Mouse (Mus musculus): Measurements from ENCODE around the gene Kank3. TPM values are rescaled to one million over a fixed set of nuclear protein-coding genes. Genes with fewer than 3 reads are reported as not detected.
A peak's percentile ranks its signal among the peaks of the same experiment; 100 is the strongest.

Gene Kank3
- polyA plus RNA-seq, 1 experiment = 395 TPM

DNA sequence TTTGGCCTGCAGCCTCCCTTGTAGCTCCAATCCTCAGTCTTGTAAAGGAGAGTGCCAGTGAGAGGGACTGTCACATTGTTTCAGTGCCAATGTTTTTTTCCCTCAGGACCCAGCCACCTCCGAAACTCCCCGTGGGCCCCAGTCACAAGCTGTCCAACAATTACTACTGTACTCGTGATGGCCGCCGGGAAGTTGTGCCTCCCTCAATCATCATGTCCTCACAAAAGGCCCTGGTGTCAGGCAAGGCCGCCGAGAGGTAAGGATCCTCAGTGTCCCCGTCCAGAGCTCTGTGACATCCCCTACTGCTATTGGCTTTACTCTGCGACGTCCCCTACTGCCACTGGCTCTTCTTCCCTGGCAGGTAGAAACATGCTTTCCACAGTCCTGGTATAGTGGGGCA lies 19.2 kb downstream of the Kank3 start:
- no peak for DNase-seq
- H3K4me1 ChIP-seq (ENCODE audit: control insufficient read depth, insufficient read depth, low read length) = peaks cover 7% of the 10 kb centered on the region
- H3K4me3 ChIP-seq (replicated peaks; ENCODE audit: extremely low read depth, low read depth, low read length) = no peak overlapping the region
- TF ChIP-seq CTCF (IDR thresholded peaks at IDR 0.05; ENCODE audit: insufficient read depth, low read length) (no peak), POLR2A (IDR thresholded peaks at IDR 0.05; ENCODE audit: borderline replicate concordance, extremely low read depth, low read depth, low read length) (no peak)
- WGBS = 75% methylated on average over 10 of the region's 10 CpGs

DNA sequence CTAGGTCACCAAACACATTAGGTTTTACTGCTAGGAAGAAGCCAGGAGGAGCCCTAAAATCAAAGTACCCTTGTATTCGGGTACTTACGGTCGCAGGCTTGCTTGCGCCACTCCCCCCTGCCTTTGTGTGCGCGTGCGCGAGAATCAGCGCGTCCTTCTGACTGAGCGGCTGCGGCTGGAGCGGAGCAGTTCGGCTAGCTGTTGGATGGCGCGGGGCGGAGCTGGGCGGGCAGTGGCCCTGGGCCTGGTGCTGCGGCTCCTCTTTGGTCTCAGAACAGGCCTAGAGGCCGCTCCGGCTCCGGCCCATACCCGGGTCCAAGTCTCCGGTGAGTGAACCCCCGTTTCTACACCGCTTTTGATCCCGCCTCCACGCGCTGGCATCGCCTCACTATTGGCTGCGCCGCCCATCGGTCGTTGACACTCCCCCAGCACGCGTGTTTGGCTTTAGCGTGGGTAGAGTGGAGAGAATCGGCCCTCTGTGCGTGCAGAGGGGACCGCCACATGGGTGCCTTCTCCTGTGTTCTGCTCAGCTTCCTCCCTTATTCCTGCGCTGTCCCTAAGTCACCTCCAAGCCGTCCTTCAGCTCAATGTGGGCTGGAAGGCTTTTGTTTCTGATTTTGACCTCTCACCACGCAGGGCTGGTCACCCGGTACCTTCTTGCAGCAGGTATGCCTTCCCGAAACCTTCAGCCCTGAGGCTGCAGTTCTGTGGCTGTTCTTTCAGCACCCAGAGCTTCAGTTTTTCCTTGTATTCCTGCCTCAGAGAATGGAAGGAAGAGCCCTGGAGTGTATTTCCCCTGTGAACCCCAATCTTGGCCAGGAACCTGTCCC lies 32.9 kb downstream of the Kank3 start, which contains the start of gene Cd320:
Cd320 (plus strand) TSS at position 126 of the 830 bp plus-strand sequence.
- WGBS = under 1% methylated on average over 45 of the region's 45 CpGs
- no peaks in the 10 kb centered on the region for H3K4me1 ChIP-seq (ENCODE audit: control insufficient read depth, insufficient read depth, low read length)
- H3K4me3 ChIP-seq (replicated peaks; ENCODE audit: extremely low read depth, low read depth, low read length) = peak within 1 kb of the TSS; percentile 75
- TF ChIP-seq CTCF (IDR thresholded peaks at IDR 0.05; ENCODE audit: insufficient read depth, low read length) = no peak
- TF ChIP-seq POLR2A (IDR thresholded peaks at IDR 0.05; ENCODE audit: borderline replicate concordance, extremely low read depth, low read depth, low read length) = peak; percentile 31; the same call in 1 of the 2 replicates
- peak; percentile 94 for DNase-seq

DNA sequence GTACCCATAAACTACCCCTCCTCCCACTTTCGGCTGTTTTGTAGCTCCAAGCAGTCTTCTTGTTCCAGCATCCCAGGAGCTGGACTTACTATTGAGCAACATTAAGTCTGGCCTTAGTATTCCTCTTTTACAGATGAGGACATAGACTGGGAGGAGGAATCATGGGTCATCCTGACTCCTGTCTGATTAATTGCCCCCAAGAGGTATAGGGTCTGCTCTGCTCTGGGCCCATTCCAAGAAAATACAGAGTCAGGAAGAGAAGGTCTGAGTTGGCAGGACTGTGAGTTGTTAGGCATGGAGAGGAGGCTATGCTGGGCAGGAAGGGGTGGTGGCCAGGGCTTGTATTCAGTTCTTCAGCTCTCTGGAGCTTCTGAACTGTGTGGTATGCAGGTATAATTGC lies 33.9 kb downstream of the Kank3 start:
- 64% methylated on average over 1 of the region's 1 CpGs for WGBS
- no peak overlapping the region for H3K4me3 ChIP-seq (replicated peaks; ENCODE audit: extremely low read depth, low read depth, low read length)
- TF ChIP-seq POLR2A (IDR thresholded peaks at IDR 0.05; ENCODE audit: borderline replicate concordance, extremely low read depth, low read depth, low read length) = no peak
- no peak for TF ChIP-seq CTCF (IDR thresholded peaks at IDR 0.05; ENCODE audit: insufficient read depth, low read length)
- no peak for DNase-seq
- no peaks in the 10 kb centered on the region for H3K4me1 ChIP-seq (ENCODE audit: control insufficient read depth, insufficient read depth, low read length)

DNA sequence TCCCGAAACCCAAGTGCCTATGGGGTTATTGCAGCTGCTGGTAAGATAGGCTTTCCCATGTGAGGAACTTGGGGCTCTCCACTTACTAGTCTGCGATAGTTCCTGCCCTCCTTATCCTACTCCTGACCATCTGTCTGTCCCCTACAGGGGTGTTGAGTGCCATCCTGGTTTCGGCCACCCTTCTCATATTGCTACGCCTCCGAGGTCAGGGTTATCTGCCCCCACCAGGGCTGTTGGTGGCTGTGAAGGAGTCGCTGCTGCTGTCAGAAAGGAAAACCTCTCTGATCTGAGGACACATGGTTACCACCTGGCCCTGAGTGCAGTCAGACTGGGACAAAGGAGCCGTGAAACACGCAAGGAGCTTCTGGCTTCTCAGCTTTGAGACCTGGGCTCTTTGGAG lies 37.8 kb downstream of the Kank3 start:
- WGBS = 79% methylated on average over 8 of the region's 8 CpGs
- Histone ChIP-seq H3K4me3 (replicated peaks; ENCODE audit: extremely low read depth, low read depth, low read length) (no peak overlapping the region), H3K4me1 (ENCODE audit: control insufficient read depth, insufficient read depth, low read length) (0 out of 2 replicates have a peak, but pooled peaks cover 2% of the 10 kb centered on the region)
- TF ChIP-seq POLR2A (IDR thresholded peaks at IDR 0.05; ENCODE audit: borderline replicate concordance, extremely low read depth, low read depth, low read length) (no peak), CTCF (IDR thresholded peaks at IDR 0.05; ENCODE audit: insufficient read depth, low read length) (no peak)
- DNase-seq = no peak

DNA sequence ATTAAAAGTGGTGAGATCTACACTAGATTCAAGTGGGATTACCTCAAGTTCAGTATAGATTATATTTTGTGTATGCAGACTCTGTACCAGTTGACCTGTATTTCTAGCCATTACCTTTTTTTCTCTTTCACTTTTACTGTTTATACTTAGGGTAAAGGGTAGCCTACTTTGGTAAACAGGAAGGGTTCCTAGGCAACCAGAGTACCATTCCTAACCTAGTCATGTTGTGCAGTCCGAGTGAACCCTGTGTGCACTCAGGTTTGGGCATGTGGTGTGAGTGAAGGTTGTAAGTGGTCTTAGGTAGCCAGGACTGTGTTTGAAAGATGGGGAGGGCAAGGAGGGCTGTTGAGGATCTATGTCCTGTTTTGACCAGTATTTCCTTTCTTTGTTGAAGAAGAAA lies 41.0 kb downstream of the Kank3 start:
- Histone ChIP-seq H3K4me3 (replicated peaks; ENCODE audit: extremely low read depth, low read depth, low read length) (no peak overlapping the region), H3K4me1 (ENCODE audit: control insufficient read depth, insufficient read depth, low read length) (0 out of 2 replicates have a peak, but pooled peaks cover 2% of the 10 kb centered on the region)
- 10% methylated on average over 1 of the region's 1 CpGs for WGBS
- TF ChIP-seq POLR2A (IDR thresholded peaks at IDR 0.05; ENCODE audit: borderline replicate concordance, extremely low read depth, low read depth, low read length) (no peak), CTCF (IDR thresholded peaks at IDR 0.05; ENCODE audit: insufficient read depth, low read length) (no peak)
- no peak for DNase-seq

DNA sequence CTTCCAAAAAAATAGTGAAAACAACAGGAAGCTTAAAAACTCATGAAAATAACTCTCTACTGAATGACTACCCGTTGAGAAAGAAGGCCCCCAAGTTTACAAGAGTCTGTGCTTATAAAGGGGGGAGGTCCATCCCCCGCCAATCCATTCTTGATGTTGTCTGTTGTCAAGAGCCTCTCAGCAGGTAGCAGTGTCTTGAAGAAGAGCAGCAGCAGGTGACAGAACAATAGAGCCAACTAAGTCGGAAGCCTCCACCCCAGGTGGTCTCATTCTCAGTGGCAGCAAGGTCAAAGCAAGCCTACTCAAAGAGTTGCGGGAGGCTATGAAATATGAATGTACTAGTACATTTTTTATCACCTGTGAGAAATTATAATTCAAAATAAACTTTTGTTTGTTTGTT lies 47.5 kb downstream of the Kank3 start:
- H3K4me1 ChIP-seq (ENCODE audit: control insufficient read depth, insufficient read depth, low read length) = no peaks in the 10 kb centered on the region
- 84% methylated on average over 4 of the region's 4 CpGs for WGBS
- no peak overlapping the region for H3K4me3 ChIP-seq (replicated peaks; ENCODE audit: extremely low read depth, low read depth, low read length)
- no peak for DNase-seq
- no peak for TF ChIP-seq POLR2A (IDR thresholded peaks at IDR 0.05; ENCODE audit: borderline replicate concordance, extremely low read depth, low read depth, low read length)

DNA sequence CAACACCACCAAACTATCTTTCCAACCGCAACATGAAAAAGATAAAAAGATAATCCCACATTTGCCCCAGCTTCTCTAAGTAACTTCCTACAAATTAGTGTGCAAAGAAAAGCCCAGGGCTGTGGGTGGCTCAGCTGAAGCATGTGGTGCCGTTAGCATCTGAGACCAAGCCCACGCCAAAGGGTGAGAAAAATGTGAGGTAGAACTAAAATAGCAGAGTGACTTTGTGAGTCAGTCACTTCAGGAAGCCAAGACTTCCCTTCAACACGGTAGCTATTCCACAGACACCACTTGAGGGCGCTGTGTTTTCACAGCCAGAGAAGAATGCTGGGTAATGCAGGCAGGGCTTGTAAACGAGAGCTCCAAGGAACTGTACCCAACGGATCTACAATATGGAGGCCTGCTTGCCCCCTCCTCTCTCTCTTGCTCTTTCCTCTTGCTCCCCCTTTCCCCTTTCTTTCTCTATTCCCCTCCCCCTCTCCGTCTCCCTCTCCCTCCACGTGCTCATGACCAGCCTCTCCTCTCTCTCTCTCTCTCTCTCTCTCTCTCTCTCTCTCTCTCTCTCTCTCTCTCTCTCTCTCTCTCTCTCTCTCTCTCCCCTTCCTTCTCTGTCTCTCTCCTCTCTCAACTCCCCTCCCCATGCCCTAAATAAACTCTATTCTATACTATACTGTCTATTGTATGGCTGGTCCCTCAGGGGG lies 55.2 kb downstream of the Kank3 start:
- no peaks in the 10 kb centered on the region for H3K4me1 ChIP-seq (ENCODE audit: control insufficient read depth, insufficient read depth, low read length)
- TF ChIP-seq CTCF (IDR thresholded peaks at IDR 0.05; ENCODE audit: insufficient read depth, low read length) (peak; percentile 45), POLR2A (IDR thresholded peaks at IDR 0.05; ENCODE audit: borderline replicate concordance, extremely low read depth, low read depth, low read length) (no peak)
- peak; percentile 50 for DNase-seq
- 18% methylated on average over 8 of the region's 9 CpGs for WGBS
- no peak overlapping the region for H3K4me3 ChIP-seq (replicated peaks; ENCODE audit: extremely low read depth, low read depth, low read length)

Other genes starting within 250 kb of the Kank3 start
- gene Zfp414, start 181.4 kb upstream of the Kank3 start, polyA plus RNA-seq (2012; rRNA removed) = 70.2 and 76.4 TPM in 2 replicates
- 0.06 TPM in 1 of 2 replicates, not detected in the other for gene Pram1, start 172.5 kb upstream of the Kank3 start, polyA plus RNA-seq (2012; rRNA removed)
- gene Hnrnpm, start 123.7 kb upstream of the Kank3 start, polyA plus RNA-seq (2012; rRNA removed) = 72.4 and 83.8 TPM in 2 replicates
- gene March2, start 91.8 kb upstream of the Kank3 start, polyA plus RNA-seq (2012; rRNA removed) = 114 and 126 TPM in 2 replicates
- 389 and 406 TPM in 2 replicates for gene Rab11b, start 50.0 kb upstream of the Kank3 start, polyA plus RNA-seq (2012; rRNA removed)
- 34.6 and 87.6 TPM in 2 replicates for gene Angptl4, start 28.7 kb upstream of the Kank3 start, polyA plus RNA-seq (2012; rRNA removed)
- gene Rps28, start 14.0 kb downstream of the Kank3 start, polyA plus RNA-seq (2012; rRNA removed) = 506 and 507 TPM in 2 replicates
- 334 and 389 TPM in 2 replicates for gene Ndufa7, start 14.1 kb downstream of the Kank3 start, polyA plus RNA-seq (2012; rRNA removed)
- 28.3 and 30.4 TPM in 2 replicates for gene Cd320, start 32.6 kb downstream of the Kank3 start, polyA plus RNA-seq (2012; rRNA removed)
- not detected in 2 replicates for gene Gm7029, start 63.3 kb downstream of the Kank3 start, polyA plus RNA-seq (2012; rRNA removed)
- 1.2 and 3.0 TPM in 2 replicates for gene Kifc1, start 80.1 kb downstream of the Kank3 start, polyA plus RNA-seq (2012; rRNA removed)
- gene Platr17, start 94.6 kb downstream of the Kank3 start, polyA plus RNA-seq (2012; rRNA removed) = 0.33 and 0.41 TPM in 2 replicates
- 33.7 and 35.9 TPM in 2 replicates for gene Daxx, start 98.9 kb downstream of the Kank3 start, polyA plus RNA-seq (2012; rRNA removed)
- gene Tapbp, start 105.4 kb downstream of the Kank3 start, polyA plus RNA-seq (2012; rRNA removed) = 225 and 249 TPM in 2 replicates
- gene Zbtb22, start 105.4 kb downstream of the Kank3 start, polyA plus RNA-seq (2012; rRNA removed) = 65.1 and 92.1 TPM in 2 replicates
- 247 and 272 TPM in 2 replicates for gene Rgl2, start 119.0 kb downstream of the Kank3 start, polyA plus RNA-seq (2012; rRNA removed)
- gene Pfdn6, start 129.8 kb downstream of the Kank3 start, polyA plus RNA-seq (2012; rRNA removed) = 19.2 and 26.2 TPM in 2 replicates
- 13.4 and 16.8 TPM in 2 replicates for gene Wdr46, start 130.1 kb downstream of the Kank3 start, polyA plus RNA-seq (2012; rRNA removed)
- gene B3galt4, start 141.0 kb downstream of the Kank3 start, polyA plus RNA-seq (2012; rRNA removed) = 11.4 and 12.6 TPM in 2 replicates
- gene Vps52, start 145.3 kb downstream of the Kank3 start, polyA plus RNA-seq (2012; rRNA removed) = 62.8 and 70.3 TPM in 2 replicates
- gene Rps18, start 145.5 kb downstream of the Kank3 start, polyA plus RNA-seq (2012; rRNA removed) = 260 and 331 TPM in 2 replicates
- 2,389 and 3,036 TPM in 2 replicates for gene H2-K1, start 189.8 kb downstream of the Kank3 start, polyA plus RNA-seq (2012; rRNA removed)
- 40.7 and 53.6 TPM in 2 replicates for gene Ring1, start 214.2 kb downstream of the Kank3 start, polyA plus RNA-seq (2012; rRNA removed)
- 91.2 and 130 TPM in 2 replicates for gene H2-Ke6, start 217.5 kb downstream of the Kank3 start, polyA plus RNA-seq (2012; rRNA removed)
- 161 and 183 TPM in 2 replicates for gene Slc39a7, start 221.2 kb downstream of the Kank3 start, polyA plus RNA-seq (2012; rRNA removed)
- gene Rxrb, start 221.3 kb downstream of the Kank3 start, polyA plus RNA-seq (2012; rRNA removed) = 63.2 and 79.8 TPM in 2 replicates
- gene Col11a2, start 228.9 kb downstream of the Kank3 start, polyA plus RNA-seq (2012; rRNA removed) = 1.0 and 1.3 TPM in 2 replicates